Mouse (Mus musculus): Measurements from ENCODE around the gene Yif1b.

- TF ChIP-seq CTCF (IDR thresholded peaks at IDR 0.05; ENCODE audit: extremely low read depth, insufficient read length, insufficient replicate concordance, low read depth, low read length) (no peak), POLR2A (IDR thresholded peaks at IDR 0.05; ENCODE audit: low read depth, low read length) (no peak)
These were observed 54.4 kb downstream of the Yif1b start for GRCm38 (mm10) chr7:29292458-29293098.

Data from small intestine, adult 2 months (tissue).